Mouse (Mus musculus) gastrocnemius, adult 2 months (tissue): ENCODE results near the gene Ift43. TPM values are rescaled to one million over a fixed set of nuclear protein-coding genes. Genes with fewer than 3 reads are reported as not detected.

Experiments used
- DNase-seq: peaks from one replicate; pipeline ENCODE4 v3.0.0; 2022
- H3K27ac ChIP-seq: fragments of 200-600 bp; 2 replicates; pipeline ENCODE4 v1.8.1; 2022; ENCODE audit warnings: mild to moderate bottlenecking
- H3K4me3 ChIP-seq: fragments of 200-600 bp; 2 replicates; pipeline ENCODE4 v1.8.1; 2022; ENCODE audit warnings: mild to moderate bottlenecking, moderate library complexity
- CTCF ChIP-seq: fragments of 200-600 bp; IDR thresholded peaks from 2 replicates; pipeline ENCODE4 v1.8.1; 2022; ENCODE audit warnings: antibody characterized with exemption, mild to moderate bottlenecking, moderate library complexity
- intact Hi-C: fragments of 180-260 bp; cut with DNase I; formaldehyde crosslinking; loops from one replicate; pipeline ENCODE4 v1.15.1; 2025
- total RNA-seq, 2 experiments: library from RNA; stranded (reverse); gene quantifications; 2 replicates each; pipeline ENCODE4 v1.2.3; 2021

Gene Ift43
- total RNA-seq, 2 experiments from 2014 or later = 8.4 to 13.6 TPM

GRCm38 (mm10) chr12:86168712-86169111 is 86.4 kb downstream of the Ift43 start:
- intact Hi-C loops = no loop called here
- Histone ChIP-seq H3K4me3 (no peak overlapping the region), H3K27ac (no peak overlapping the region)
- TF ChIP-seq CTCF = no peak
- DNase-seq = peak; percentile 34

- H3K27ac ChIP-seq = no peak overlapping the region
- H3K4me3 ChIP-seq = no peak overlapping the region
- intact Hi-C loops = no loop called here
- TF ChIP-seq CTCF = no peak
- DNase-seq = no peak
Measured at GRCm38 (mm10) chr12:86169195-86169594, 86.9 kb downstream of the Ift43 start.

GRCm38 (mm10) chr12:86173314-86173713 is 91.0 kb downstream of the Ift43 start:
- intact Hi-C loops = no loop called here
- no peak for DNase-seq
- no peak overlapping the region for H3K27ac ChIP-seq
- TF ChIP-seq CTCF = no peak
- no peak overlapping the region for H3K4me3 ChIP-seq

GRCm38 (mm10) chr12:86174369-86174768 is 92.0 kb downstream of the Ift43 start:
- intact Hi-C loops = no loop called here
- no peak for TF ChIP-seq CTCF
- Histone ChIP-seq H3K27ac (no peak overlapping the region), H3K4me3 (no peak overlapping the region)
- no peak for DNase-seq

- no peak for DNase-seq
- no peak overlapping the region for H3K27ac ChIP-seq
- intact Hi-C loops = no loop called here
- H3K4me3 ChIP-seq = no peak overlapping the region
- no peak for TF ChIP-seq CTCF
Measured at GRCm38 (mm10) chr12:86175476-86175942, 93.2 kb downstream of the Ift43 start.

GRCm38 (mm10) chr12:86176675-86177339 is 94.5 kb downstream of the Ift43 start:
- intact Hi-C loops = no loop called here
- no peak for DNase-seq
- Histone ChIP-seq H3K4me3 (no peak overlapping the region), H3K27ac (no peak overlapping the region)
- no peak for TF ChIP-seq CTCF

GRCm38 (mm10) chr12:86179266-86179665 is 96.9 kb downstream of the Ift43 start:
- no peak for DNase-seq
- intact Hi-C loops = no loop called here

GRCm38 (mm10) chr12:86181320-86181751 is 99.0 kb downstream of the Ift43 start:
- TF ChIP-seq CTCF = no peak
- no peak overlapping the region for H3K27ac ChIP-seq

More at GRCm38 (mm10) chr12:86179266-86179665, 96.9 kb downstream of the Ift43 start:
- no peak overlapping the region for H3K27ac ChIP-seq
- no peak overlapping the region for H3K4me3 ChIP-seq
- TF ChIP-seq CTCF = no peak

GRCm38 (mm10) chr12:86181879-86182278 is 99.5 kb downstream of the Ift43 start:
- no peak for TF ChIP-seq CTCF
- DNase-seq = no peak
- intact Hi-C loops = no loop called here
- Histone ChIP-seq H3K27ac (no peak overlapping the region), H3K4me3 (no peak overlapping the region)

More at GRCm38 (mm10) chr12:86181320-86181751, 99.0 kb downstream of the Ift43 start:
- intact Hi-C loops = no loop called here
- H3K4me3 ChIP-seq = no peak overlapping the region
- no peak for DNase-seq

- intact Hi-C loops = no loop called here
- no peak for TF ChIP-seq CTCF
- Histone ChIP-seq H3K27ac (no peak overlapping the region), H3K4me3 (no peak overlapping the region)
- DNase-seq = no peak
Measured at GRCm38 (mm10) chr12:86182414-86182813, 100.1 kb downstream of the Ift43 start.

- no peak overlapping the region for H3K4me3 ChIP-seq
- peak; percentile 37 for DNase-seq
- peak; percentile 62 for TF ChIP-seq CTCF
- intact Hi-C loops = loop anchor here (2.0 kb wide), 1 partner anchor 245 kb away; no protein-coding TSS in a partner anchor
- H3K27ac ChIP-seq = no peak overlapping the region
Measured at GRCm38 (mm10) chr12:86188161-86188560, 105.8 kb downstream of the Ift43 start.

- intact Hi-C loops = loop anchor here (2.0 kb wide), 1 partner anchor 243 kb away; no protein-coding TSS in a partner anchor
- Histone ChIP-seq H3K4me3 (no peak overlapping the region), H3K27ac (no peak overlapping the region)
- TF ChIP-seq CTCF = no peak
- no peak for DNase-seq
Measured at GRCm38 (mm10) chr12:86189601-86190323, 107.4 kb downstream of the Ift43 start.

- no peak overlapping the region for H3K4me3 ChIP-seq
- intact Hi-C loops = no loop called here
- no peak overlapping the region for H3K27ac ChIP-seq
- no peak for DNase-seq
- TF ChIP-seq CTCF = no peak
Measured at GRCm38 (mm10) chr12:86192036-86192449, 109.7 kb downstream of the Ift43 start.
